Mouse (Mus musculus) urinary bladder, adult 2 months (tissue): Measurements from ENCODE around the gene 9130204L05Rik. TPM values are rescaled to one million over a fixed set of nuclear protein-coding genes. Genes with fewer than 3 reads are reported as not detected.

Experiments used
- DNase-seq: peaks from one replicate; pipeline ENCODE4 v3.0.0; 2022; ENCODE audit warnings: low spot score
- polyA plus RNA-seq: library from polyadenylated mRNA; depleted of rRNA; stranded (reverse); fragments of >200 nt; gene quantifications from 2 replicates; pipeline ENCODE4 v1.2.3, GENCODE M21; 2012; rRNA removed

The 9130204L05Rik gene
- polyA plus RNA-seq: not detected in 2 replicates

DNA sequence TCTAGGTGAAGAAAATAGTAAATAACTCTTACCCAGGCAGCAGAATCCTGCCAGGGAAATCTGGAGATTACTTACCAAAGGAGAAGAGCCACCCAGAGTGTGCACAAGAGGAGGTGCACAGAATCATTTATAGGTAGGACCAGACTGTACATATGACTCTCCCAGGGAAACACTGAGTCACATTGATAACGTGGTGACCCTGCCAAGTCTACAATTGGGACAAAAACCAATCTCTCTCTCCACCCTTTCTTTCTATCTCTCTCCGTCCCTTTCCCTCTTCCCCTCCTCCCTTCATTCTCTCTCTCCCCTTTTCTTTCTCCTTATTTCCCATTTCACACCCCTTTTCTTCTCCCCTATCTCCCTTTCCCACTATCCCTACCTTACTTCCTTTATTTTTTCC, at the start of gene 9130204L05Rik:
9130204L05Rik (minus strand) TSS at position 101 of the 400 bp plus-strand sequence.
- no peak for DNase-seq

DNA sequence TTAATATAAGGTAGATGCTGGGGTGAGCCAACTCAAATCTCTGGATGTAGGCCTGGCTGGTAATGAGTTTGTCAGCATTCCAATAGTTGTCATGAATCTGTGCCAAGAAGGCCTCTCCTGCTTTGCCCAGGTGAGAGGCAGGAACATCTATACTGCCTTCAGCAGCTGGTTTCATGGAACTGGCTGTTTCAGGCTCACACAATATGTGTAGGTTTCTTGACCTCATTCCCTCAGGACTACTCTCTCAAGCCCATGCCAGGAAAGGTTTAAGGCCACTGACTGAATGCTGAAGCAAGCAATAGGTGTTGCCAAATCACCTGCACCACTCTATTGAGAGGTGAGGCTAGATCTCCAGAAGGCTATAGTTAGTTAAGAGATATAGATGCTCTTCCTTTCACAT, 18.1 kb upstream of the 9130204L05Rik start:
- no peak for DNase-seq

DNA sequence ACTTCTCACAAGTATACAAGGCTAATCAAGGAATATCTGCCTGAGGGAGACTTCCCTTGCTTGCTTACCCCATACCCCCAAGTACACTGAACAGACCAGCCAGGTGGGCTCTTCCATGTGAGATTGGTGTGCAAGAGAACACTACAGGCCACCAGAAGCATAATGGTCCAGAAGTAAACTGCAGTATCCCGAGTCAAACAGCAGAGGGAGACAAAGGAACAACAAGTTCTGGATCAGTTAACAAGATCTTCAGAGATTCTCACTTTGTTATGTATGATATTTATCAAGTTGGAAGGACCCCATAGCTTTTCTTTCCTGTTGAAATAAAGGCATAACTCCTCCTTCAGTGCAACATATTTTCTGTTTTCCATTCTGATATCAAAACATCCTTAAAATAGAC, 31.4 kb downstream of the 9130204L05Rik start:
- no peak for DNase-seq

DNA sequence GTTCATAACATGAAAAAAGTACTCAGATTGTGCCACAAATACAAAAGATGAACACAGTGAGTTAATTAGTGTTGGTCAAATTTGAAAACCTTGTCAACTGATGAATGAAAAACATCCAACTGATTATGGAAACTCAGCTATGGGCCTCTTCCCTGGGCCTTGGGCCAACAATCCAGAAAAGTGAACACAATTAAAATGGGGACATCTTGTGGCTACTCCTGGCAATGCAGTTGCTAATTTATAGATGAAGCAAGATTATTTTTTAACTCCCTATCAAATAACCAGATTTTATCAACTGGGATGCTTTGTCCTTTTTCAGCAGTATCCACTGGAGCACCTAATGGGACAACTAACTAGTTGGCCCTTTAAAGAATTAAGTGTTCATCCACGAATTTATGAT, 37.9 kb downstream of the 9130204L05Rik start:
- no peak for DNase-seq
